Mouse (Mus musculus): ENCODE measurements around the gene Tchh. TPM values are rescaled to one million over a fixed set of nuclear protein-coding genes. Genes with fewer than 3 reads are reported as not detected.

The Tchh gene
- total RNA-seq (2023): 1 to 10 TPM; 2.1 to 2.3 TPM

DNA sequence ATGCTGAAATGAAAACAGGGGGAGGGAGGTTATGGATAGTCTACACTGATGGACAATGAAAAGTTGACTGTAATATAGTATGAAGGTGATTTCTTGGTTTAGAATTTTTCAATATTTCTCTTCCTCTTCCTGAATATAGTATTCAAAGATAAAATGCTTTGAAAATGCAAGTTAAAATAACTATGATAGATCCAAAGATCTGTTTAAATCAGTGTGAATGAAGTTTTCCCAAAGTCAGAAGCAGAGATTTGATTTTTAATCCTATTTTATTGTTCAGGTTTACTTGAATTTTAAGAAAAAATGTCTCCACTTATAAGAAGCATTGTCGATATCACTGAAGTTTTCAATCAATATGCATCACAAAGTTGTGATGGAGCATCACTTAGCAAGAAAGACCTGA, at the start of gene Tchh:
Gene Tchh, plus strand, starts transcription at position 301 of the 400 bp plus-strand sequence.

DNA sequence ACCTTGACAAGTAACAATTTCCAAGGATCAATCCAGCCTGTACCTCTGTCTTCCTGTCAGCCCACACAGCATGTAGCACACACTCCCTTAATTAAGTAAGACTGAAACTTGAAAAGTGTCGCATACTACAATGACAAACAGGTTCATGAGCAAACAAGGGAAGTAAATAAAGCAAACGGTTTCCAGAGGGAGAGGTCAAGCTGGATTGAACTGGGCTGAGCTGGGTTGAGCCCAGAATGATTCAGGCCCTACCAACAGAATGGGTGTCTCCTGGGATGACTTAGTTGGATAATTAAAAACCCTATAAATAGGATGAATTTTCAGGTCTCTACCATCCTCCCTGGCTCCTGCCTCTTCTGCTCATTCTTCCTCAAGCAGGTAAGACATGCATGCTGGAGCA, 48.8 kb upstream of the Tchh start, which contains the start of gene Rptn:
Gene Rptn, plus strand, starts transcription at position 334 of the 400 bp plus-strand sequence.

DNA sequence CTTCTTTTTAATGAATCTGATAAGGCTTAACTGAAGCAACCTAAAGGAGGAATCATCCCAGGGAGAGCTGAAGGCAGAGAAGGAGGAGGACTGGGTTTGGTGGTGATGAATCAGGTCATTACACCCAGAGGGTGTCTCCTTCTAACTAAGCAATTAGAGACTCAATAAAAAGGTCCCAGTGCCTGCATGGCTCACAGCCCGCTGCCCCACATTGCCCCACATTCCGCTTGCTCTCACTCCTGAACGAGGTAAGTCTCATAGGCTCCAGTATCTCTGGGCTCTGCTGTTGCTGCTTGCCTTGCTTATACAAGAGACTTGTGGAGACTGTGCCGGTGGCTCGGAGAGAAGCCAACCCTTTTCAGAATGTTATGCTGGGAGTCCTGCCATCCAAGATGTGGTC, 26.4 kb downstream of the Tchh start, which contains the start of gene Tchhl1:
Gene Tchhl1, plus strand, starts transcription at position 194 of the 400 bp plus-strand sequence.

Other genes starting within 250 kb of the Tchh start
- gene Flg2, start 245.1 kb upstream of the Tchh start, total RNA-seq (2023): not detected
- gene Flg, start 168.8 kb upstream of the Tchh start, total RNA-seq (2023): not detected
- not detected for gene Hrnr, start 122.6 kb upstream of the Tchh start, total RNA-seq (2023)
- gene Rptn, start 48.6 kb upstream of the Tchh start, total RNA-seq (2023): not detected
- not detected for gene Tchhl1, start 26.4 kb downstream of the Tchh start, total RNA-seq (2023)
- gene S100a11, start 78.2 kb downstream of the Tchh start, total RNA-seq (2023): 1,000 to 10,000 TPM; 1,053 to 1,322 TPM
- gene S100a10, start 112.8 kb downstream of the Tchh start, total RNA-seq (2023): 100 to 1,000 TPM; 469 to 546 TPM
- not detected for gene Tdpoz2, start 210.4 kb downstream of the Tchh start, total RNA-seq (2023)
- gene Tdpoz1, start 234.0 kb downstream of the Tchh start, total RNA-seq (2023): not detected